Mouse (Mus musculus): ENCODE measurements around the gene Filip1l. TPM values are rescaled to one million over a fixed set of nuclear protein-coding genes. Genes with fewer than 3 reads are reported as not detected.

Filip1l gene
- polyA plus RNA-seq, 1 experiment from 2014 or later, result 30.4 TPM

GRCm38 (mm10) chr16:57515636-57516035 is 162.7 kb downstream of the Filip1l start:
- no peak overlapping the region for H3K9ac ChIP-seq (ENCODE audit: low read depth, low read length)
- no peaks in the 10 kb centered on the region for H3K27me3 ChIP-seq (ENCODE audit: insufficient read depth, low read length)
- H3K36me3 ChIP-seq (ENCODE audit: insufficient read depth, low read length), result no peaks in the 10 kb centered on the region
- no peak overlapping the region for H3K4me3 ChIP-seq (replicated peaks; ENCODE audit: low read depth, low read length)
- H3K27ac ChIP-seq, result no peak overlapping the region
- no peaks in the 10 kb centered on the region for H3K4me1 ChIP-seq (replicated peaks; ENCODE audit: insufficient read depth, low read length)
- H3K9me3 ChIP-seq (replicated peaks; ENCODE audit: low read length), result no peaks in the 10 kb centered on the region
- H3K4me2 ChIP-seq (ENCODE audit: low read length), result no peak overlapping the region
- WGBS, result 60% methylated on average over 10 of the region's 10 CpGs
- ATAC-seq (replicated peaks; ENCODE audit: low FRiP score, low read depth), result no peak
- no peak for DNase-seq (ENCODE audit: low spot score)
- no peak for TF ChIP-seq CTCF (IDR thresholded peaks at IDR 0.05; ENCODE audit: low read depth)

DNA sequence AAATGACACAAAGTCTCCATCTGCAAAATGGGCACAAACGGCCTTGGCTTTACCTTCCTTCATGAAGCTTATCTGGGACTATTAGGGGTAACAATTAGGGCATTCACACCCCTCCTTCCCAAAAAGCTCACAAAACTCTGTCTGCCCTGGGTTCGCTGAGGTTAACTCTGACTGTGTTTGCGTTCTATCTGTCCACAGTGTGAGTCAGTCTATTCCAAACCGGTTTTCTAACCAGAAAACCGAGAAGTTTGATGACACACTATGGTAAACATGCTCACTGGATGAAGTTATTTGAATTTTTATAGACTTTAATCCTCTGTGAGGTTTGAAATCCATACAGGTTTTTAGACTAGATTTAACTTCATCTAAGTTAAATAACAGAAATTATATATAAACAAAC is 172.2 kb downstream of the Filip1l start:
- no peak for TF ChIP-seq CTCF (IDR thresholded peaks at IDR 0.05; ENCODE audit: low read depth)
- 78% methylated on average over 5 of the region's 5 CpGs for WGBS
- Histone ChIP-seq H3K4me3 (replicated peaks; ENCODE audit: low read depth, low read length) (no peak overlapping the region), H3K4me2 (ENCODE audit: low read length) (no peak overlapping the region), H3K9ac (ENCODE audit: low read depth, low read length) (no peak overlapping the region), H3K27ac (no peak overlapping the region), H3K27me3 (ENCODE audit: insufficient read depth, low read length) (no peaks in the 10 kb centered on the region), H3K4me1 (replicated peaks; ENCODE audit: insufficient read depth, low read length) (no peaks in the 10 kb centered on the region), H3K9me3 (replicated peaks; ENCODE audit: low read length) (no peaks in the 10 kb centered on the region), H3K36me3 (ENCODE audit: insufficient read depth, low read length) (no peaks in the 10 kb centered on the region)
- no peak for ATAC-seq (replicated peaks; ENCODE audit: low FRiP score, low read depth)
- DNase-seq (ENCODE audit: low spot score), result no peak

DNA sequence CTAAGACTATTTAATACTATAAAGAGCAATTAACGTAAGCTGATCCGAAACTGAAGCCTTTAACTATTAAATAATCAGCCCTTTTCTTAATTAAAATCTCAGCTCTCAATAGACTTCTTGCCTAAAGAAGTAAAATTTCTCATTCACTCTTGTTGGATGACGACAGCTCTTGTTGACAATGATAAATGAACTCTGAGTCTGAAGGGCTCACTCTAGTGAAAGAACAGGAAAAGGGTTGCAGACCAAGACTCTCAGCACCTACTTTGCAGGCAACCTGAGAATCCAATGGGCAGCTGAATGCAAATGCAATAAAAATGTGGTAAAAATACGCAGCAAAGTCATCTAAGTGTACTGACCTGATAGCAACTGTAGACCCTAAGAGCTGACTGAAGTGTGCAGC is 172.6 kb downstream of the Filip1l start:
- ATAC-seq (replicated peaks; ENCODE audit: low FRiP score, low read depth), result no peak
- no peak overlapping the region for H3K9ac ChIP-seq (ENCODE audit: low read depth, low read length)
- H3K4me1 ChIP-seq (replicated peaks; ENCODE audit: insufficient read depth, low read length), result no peaks in the 10 kb centered on the region
- 65% methylated on average over 4 of the region's 4 CpGs for WGBS
- DNase-seq (ENCODE audit: low spot score), result no peak
- no peak overlapping the region for H3K27ac ChIP-seq
- H3K27me3 ChIP-seq (ENCODE audit: insufficient read depth, low read length), result no peaks in the 10 kb centered on the region
- no peaks in the 10 kb centered on the region for H3K36me3 ChIP-seq (ENCODE audit: insufficient read depth, low read length)
- TF ChIP-seq CTCF (IDR thresholded peaks at IDR 0.05; ENCODE audit: low read depth), result no peak
- H3K4me2 ChIP-seq (ENCODE audit: low read length), result no peak overlapping the region
- H3K9me3 ChIP-seq (replicated peaks; ENCODE audit: low read length), result no peaks in the 10 kb centered on the region
- H3K4me3 ChIP-seq (replicated peaks; ENCODE audit: low read depth, low read length), result no peak overlapping the region

DNA sequence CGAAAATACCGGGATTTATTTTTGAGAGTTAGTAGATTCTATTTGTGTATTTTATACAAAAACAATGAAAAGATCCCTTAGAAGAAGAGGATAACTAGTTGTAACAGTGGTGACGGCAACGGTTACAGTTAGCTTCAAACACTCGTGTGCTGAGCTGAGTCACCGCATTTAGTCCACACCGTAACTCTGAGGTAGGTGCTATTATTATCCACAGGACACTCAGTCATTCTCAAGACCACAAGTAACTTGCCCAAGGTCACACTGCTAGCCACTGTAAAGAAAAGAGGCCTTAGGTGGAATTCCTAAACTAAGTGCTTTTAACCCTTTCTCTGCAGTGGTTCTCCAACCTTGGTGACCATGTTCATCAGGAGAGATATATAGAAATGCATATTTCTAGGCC is 174.0 kb downstream of the Filip1l start:
- H3K27ac ChIP-seq, result no peak overlapping the region
- no peak for TF ChIP-seq CTCF (IDR thresholded peaks at IDR 0.05; ENCODE audit: low read depth)
- DNase-seq (ENCODE audit: low spot score) (no peak), ATAC-seq (replicated peaks; ENCODE audit: low FRiP score, low read depth) (no peak)
- H3K4me2 ChIP-seq (ENCODE audit: low read length), result no peak overlapping the region
- no peak overlapping the region for H3K4me3 ChIP-seq (replicated peaks; ENCODE audit: low read depth, low read length)
- no peaks in the 10 kb centered on the region for H3K27me3 ChIP-seq (ENCODE audit: insufficient read depth, low read length)
- no peaks in the 10 kb centered on the region for H3K36me3 ChIP-seq (ENCODE audit: insufficient read depth, low read length)
- H3K9ac ChIP-seq (ENCODE audit: low read depth, low read length), result no peak overlapping the region
- 87% methylated on average over 7 of the region's 7 CpGs for WGBS
- no peaks in the 10 kb centered on the region for H3K9me3 ChIP-seq (replicated peaks; ENCODE audit: low read length)
- H3K4me1 ChIP-seq (replicated peaks; ENCODE audit: insufficient read depth, low read length), result no peaks in the 10 kb centered on the region

GRCm38 (mm10) chr16:57528457-57528856 is 175.6 kb downstream of the Filip1l start:
- DNase-seq (ENCODE audit: low spot score), result no peak
- Histone ChIP-seq H3K27me3 (ENCODE audit: insufficient read depth, low read length) (no peaks in the 10 kb centered on the region), H3K9ac (ENCODE audit: low read depth, low read length) (no peak overlapping the region), H3K36me3 (ENCODE audit: insufficient read depth, low read length) (no peaks in the 10 kb centered on the region), H3K4me1 (replicated peaks; ENCODE audit: insufficient read depth, low read length) (no peaks in the 10 kb centered on the region), H3K9me3 (replicated peaks; ENCODE audit: low read length) (no peaks in the 10 kb centered on the region), H3K27ac (no peak overlapping the region), H3K4me2 (ENCODE audit: low read length) (no peak overlapping the region), H3K4me3 (replicated peaks; ENCODE audit: low read depth, low read length) (no peak overlapping the region)
- WGBS, result 57% methylated on average over 4 of the region's 4 CpGs
- no peak for TF ChIP-seq CTCF (IDR thresholded peaks at IDR 0.05; ENCODE audit: low read depth)
- ATAC-seq (replicated peaks; ENCODE audit: low FRiP score, low read depth), result no peak

DNA sequence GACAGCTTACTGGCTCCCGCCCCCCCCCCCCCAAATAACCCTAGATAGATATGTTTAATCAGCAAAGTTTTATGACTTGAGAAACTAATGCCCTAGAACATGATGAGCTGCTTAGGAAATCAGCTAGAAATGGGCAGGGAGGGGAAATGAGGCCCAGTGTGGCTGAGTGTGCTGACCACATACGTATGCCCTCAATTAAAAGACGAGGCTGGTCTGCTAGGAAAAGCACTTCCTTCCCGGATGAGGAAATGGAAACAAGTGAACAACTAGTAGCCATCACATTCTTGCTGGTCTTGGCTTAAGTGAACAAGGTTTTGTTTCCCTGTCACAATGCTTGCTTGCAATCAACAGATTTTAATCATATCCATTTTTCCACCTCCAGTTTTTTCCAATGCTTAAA is 177.7 kb downstream of the Filip1l start:
- 79% methylated on average over 4 of the region's 4 CpGs for WGBS
- H3K4me2 ChIP-seq (ENCODE audit: low read length), result no peak overlapping the region
- no peaks in the 10 kb centered on the region for H3K27me3 ChIP-seq (ENCODE audit: insufficient read depth, low read length)
- no peak overlapping the region for H3K27ac ChIP-seq
- H3K36me3 ChIP-seq (ENCODE audit: insufficient read depth, low read length), result no peaks in the 10 kb centered on the region
- ATAC-seq (replicated peaks; ENCODE audit: low FRiP score, low read depth) (no peak), DNase-seq (ENCODE audit: low spot score) (no peak)
- no peak overlapping the region for H3K9ac ChIP-seq (ENCODE audit: low read depth, low read length)
- TF ChIP-seq CTCF (IDR thresholded peaks at IDR 0.05; ENCODE audit: low read depth), result no peak
- H3K4me3 ChIP-seq (replicated peaks; ENCODE audit: low read depth, low read length), result no peak overlapping the region
- no peaks in the 10 kb centered on the region for H3K4me1 ChIP-seq (replicated peaks; ENCODE audit: insufficient read depth, low read length)
- no peaks in the 10 kb centered on the region for H3K9me3 ChIP-seq (replicated peaks; ENCODE audit: low read length)

DNA sequence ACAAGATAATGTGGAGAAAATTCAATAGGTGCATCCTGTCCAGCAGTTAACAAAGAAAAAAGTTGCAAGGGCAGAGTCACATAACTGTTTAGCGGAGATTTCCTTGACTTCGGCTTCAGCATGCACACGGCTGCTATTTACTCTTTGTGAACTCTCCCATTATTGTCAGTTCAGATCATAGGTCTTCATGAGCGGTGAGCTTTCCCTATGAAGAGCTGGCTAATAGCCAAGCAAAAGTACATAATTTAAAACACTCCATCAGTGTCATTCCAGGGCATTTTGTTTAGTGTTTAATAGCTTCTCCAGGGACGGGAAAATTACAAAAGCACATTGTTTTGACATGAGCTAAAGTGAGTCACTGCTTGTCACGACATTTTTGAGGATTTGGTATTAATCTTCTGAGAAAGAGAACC is 179.2 kb downstream of the Filip1l start:
- Histone ChIP-seq H3K27ac (no peak overlapping the region), H3K9me3 (replicated peaks; ENCODE audit: low read length) (no peaks in the 10 kb centered on the region), H3K36me3 (ENCODE audit: insufficient read depth, low read length) (no peaks in the 10 kb centered on the region), H3K4me3 (replicated peaks; ENCODE audit: low read depth, low read length) (no peak overlapping the region), H3K4me1 (replicated peaks; ENCODE audit: insufficient read depth, low read length) (no peaks in the 10 kb centered on the region), H3K4me2 (ENCODE audit: low read length) (no peak overlapping the region), H3K27me3 (ENCODE audit: insufficient read depth, low read length) (no peaks in the 10 kb centered on the region), H3K9ac (ENCODE audit: low read depth, low read length) (no peak overlapping the region)
- DNase-seq (ENCODE audit: low spot score) (no peak), ATAC-seq (replicated peaks; ENCODE audit: low FRiP score, low read depth) (no peak)
- no peak for TF ChIP-seq CTCF (IDR thresholded peaks at IDR 0.05; ENCODE audit: low read depth)
- 38% methylated on average over 6 of the region's 6 CpGs for WGBS
